Mouse (Mus musculus) ES-E14 (cell line): Measurements from ENCODE around the gene Elk1. TPM values are rescaled to one million over a fixed set of nuclear protein-coding genes. Genes with fewer than 3 reads are reported as not detected.

Experiments used
- DNase-seq: peaks from one replicate; pipeline ENCODE4 v3.0.0-alpha.2; 2013; ENCODE audit warnings: low read depth, low spot score
- H3K27ac ChIP-seq: 2 replicates; pipeline ENCODE4 v1.5.1; 2012; ENCODE audit warnings: low read depth, mild to moderate bottlenecking, low read length, moderate library complexity, mixed read lengths; ENCODE audit not compliant: poor library complexity, insufficient read depth, severe bottlenecking
- H3K36me3 ChIP-seq: 2 replicates; pipeline ENCODE4 v1.6.1; 2012; ENCODE audit warnings: mild to moderate bottlenecking, low read length, moderate library complexity, mixed read lengths; ENCODE audit not compliant: control insufficient read depth, poor library complexity, insufficient read depth, severe bottlenecking
- H3K4me1 ChIP-seq, 2 experiments: fragments of 150-350 bp in 1 of 2; sonication (generic) in 1 of 2; 2 replicates each; pipeline ENCODE4 v1.6.1; 2012; ENCODE audit warnings: low read length in 2 of 2, mild to moderate bottlenecking in 1 of 2, mixed read lengths in 1 of 2; ENCODE audit not compliant: control insufficient read depth in 2 of 2, insufficient read depth in 2 of 2, poor library complexity in 1 of 2
- H3K4me3 ChIP-seq, 2 experiments: fragments of 150-350 bp in 1 of 2; sonication (generic) in 1 of 2; 2 replicates each; pipeline ENCODE4 v1.5.1; 2012; ENCODE audit warnings: low read length in 2 of 2, low read depth in 1 of 2, mild to moderate bottlenecking in 1 of 2, mixed read lengths in 1 of 2; ENCODE audit not compliant: insufficient read depth in 1 of 2, poor library complexity in 1 of 2, severe bottlenecking in 1 of 2
- H3K9ac ChIP-seq: 2 replicates; pipeline ENCODE4 v1.6.1; 2012; ENCODE audit warnings: low read depth, mild to moderate bottlenecking, low read length, mixed read lengths; ENCODE audit not compliant: poor library complexity, insufficient read depth, severe bottlenecking
- H3K9me3 ChIP-seq: fragments of 150-350 bp; sonication (generic); 2 replicates; pipeline ENCODE4 v1.6.1; 2012; ENCODE audit warnings: low read depth, mild to moderate bottlenecking, low read length; ENCODE audit not compliant: control insufficient read depth, insufficient read depth
- CHD2 ChIP-seq: IDR thresholded peaks from 2 replicates; pipeline ENCODE4 v1.6.1; 2014; ENCODE audit warnings: mild to moderate bottlenecking, low read depth, low read length, inconsistent platforms
- HCFC1 ChIP-seq: IDR thresholded peaks from 2 replicates; pipeline ENCODE4 v1.6.1; 2012; ENCODE audit warnings: low read length, inconsistent platforms, borderline replicate concordance; ENCODE audit not compliant: insufficient read depth
- MAFK ChIP-seq: IDR thresholded peaks from 2 replicates; pipeline ENCODE4 v1.6.1; 2014; ENCODE audit warnings: mild to moderate bottlenecking, low read depth, low read length, inconsistent platforms; ENCODE audit not compliant: insufficient read depth
- ZC3H11A ChIP-seq: IDR thresholded peaks from 2 replicates; pipeline ENCODE4 v1.6.1; 2012; ENCODE audit warnings: low read depth, mild to moderate bottlenecking, inconsistent platforms, low read length, borderline replicate concordance
- ZNF384 ChIP-seq: IDR thresholded peaks from 2 replicates; pipeline ENCODE4 v1.6.1; 2012; ENCODE audit warnings: low read depth, low read length, inconsistent platforms
- in situ Hi-C, 2 experiments: fragments of 600-800 bp; cut with MboI; formaldehyde crosslinking; loops; one replicate each; pipeline ENCODE4 v1.15.1; 2025; ENCODE audit warnings: low sequenced_read_pairs in 2 of 2, inconsistent platforms in 1 of 2; ENCODE audit not compliant: unreplicated experiment in 2 of 2
- total RNA-seq: library from RNA; depleted of rRNA; stranded (reverse); fragments of 300-350 nt; gene quantifications from 2 replicates; pipeline ENCODE4 v1.2.3, GENCODE M21; 2012

The Elk1 gene
- total RNA-seq, 1 experiment: 8.4 TPM

DNA sequence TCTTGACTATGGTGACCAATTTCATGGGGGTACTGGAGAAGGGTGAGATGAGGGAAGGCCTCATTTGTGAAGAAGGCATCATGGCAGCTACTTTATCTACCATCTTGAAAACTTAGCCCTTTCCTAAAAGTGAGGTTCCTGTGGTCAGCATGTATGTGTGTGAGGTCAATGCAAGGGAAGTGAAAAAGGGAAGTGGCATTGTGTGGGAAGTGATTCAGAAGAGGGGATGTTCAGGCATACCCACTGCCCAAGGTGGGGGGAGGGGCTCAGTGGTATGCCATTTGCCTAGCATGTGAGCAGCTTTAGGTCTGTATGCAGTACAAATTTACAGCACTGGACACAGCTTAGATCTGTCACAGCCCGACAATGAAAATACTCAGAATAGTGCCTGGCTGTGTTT lies 18.4 kb downstream of the Elk1 start:
- H3K36me3 ChIP-seq: peaks cover 8% of the 10 kb centered on the region
- TF ChIP-seq HCFC1 (no peak), ZC3H11A (no peak), MAFK (no peak)
- in situ Hi-C loops: no loop called here

DNA sequence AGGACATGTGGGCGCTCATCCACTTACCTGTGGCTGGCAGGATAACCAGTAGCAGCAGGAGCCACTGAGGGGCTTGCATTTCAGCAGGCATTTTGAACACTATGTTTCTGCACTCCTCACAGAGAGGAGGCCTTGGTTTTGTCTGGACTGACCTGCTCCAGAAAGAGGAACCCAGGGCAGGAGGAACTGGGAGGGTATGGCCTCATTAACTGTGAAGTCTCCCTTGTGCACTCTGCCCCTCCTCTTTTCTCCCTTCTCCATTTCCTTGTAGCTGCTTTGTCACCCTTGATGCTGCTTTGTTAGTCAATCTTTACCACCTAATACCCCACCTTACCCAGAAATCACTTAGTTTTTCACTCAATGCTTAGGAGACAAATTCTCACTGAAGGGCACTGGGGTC lies 19.0 kb downstream of the Elk1 start, which contains the start of gene Cfp:
Cfp (minus strand) TSS at position 192 of the 400 bp plus-strand sequence.
- no peak for DNase-seq
- H3K4me1 ChIP-seq: peaks cover 2 to 6% of the 10 kb centered on the region in 2 experiments; a peak in 2 of 4 replicates
- H3K9ac ChIP-seq: no peak within 1 kb of the TSS
- no peak for TF ChIP-seq CHD2
- TF ChIP-seq ZC3H11A: no peak
- no peak for TF ChIP-seq ZNF384
- no peak for TF ChIP-seq MAFK
- no peak for TF ChIP-seq HCFC1
- in situ Hi-C loops: no loop called here
- H3K4me3 ChIP-seq: no peak within 1 kb of the TSS
- H3K9me3 ChIP-seq: no peaks in the 10 kb centered on the region
- H3K36me3 ChIP-seq: peaks cover 8% of the 10 kb centered on the region
- 0 out of 2 replicates have a peak within 1 kb of the TSS, but pooled peaks have one; percentile 28 for H3K27ac ChIP-seq

More for the DNA sequence above, 18.4 kb downstream of the Elk1 start:
- no peaks in the 10 kb centered on the region for H3K9me3 ChIP-seq
- no peak for DNase-seq
- H3K27ac ChIP-seq: no peak overlapping the region
- H3K4me1 ChIP-seq: peaks cover 2 to 6% of the 10 kb centered on the region in 2 experiments; a peak in 2 of 4 replicates
- no peak overlapping the region for H3K4me3 ChIP-seq
- no peak overlapping the region for H3K9ac ChIP-seq

- Histone ChIP-seq H3K4me3 (no peak overlapping the region), H3K9ac (no peak overlapping the region), H3K36me3 (peaks cover 6% of the 10 kb centered on the region), H3K9me3 (no peaks in the 10 kb centered on the region), H3K4me1 (peaks cover 2% of the 10 kb centered on the region in 2 experiments; a peak in 1 of 4 replicates), H3K27ac (no peak overlapping the region)
- no peak for DNase-seq
- in situ Hi-C loops: no loop called here
- TF ChIP-seq ZC3H11A (no peak), ZNF384 (no peak), CHD2 (no peak), HCFC1 (no peak), MAFK (no peak)
These were observed 20.5 kb downstream of the Elk1 start for GRCm38 (mm10) chrX:20929859-20930258.

DNA sequence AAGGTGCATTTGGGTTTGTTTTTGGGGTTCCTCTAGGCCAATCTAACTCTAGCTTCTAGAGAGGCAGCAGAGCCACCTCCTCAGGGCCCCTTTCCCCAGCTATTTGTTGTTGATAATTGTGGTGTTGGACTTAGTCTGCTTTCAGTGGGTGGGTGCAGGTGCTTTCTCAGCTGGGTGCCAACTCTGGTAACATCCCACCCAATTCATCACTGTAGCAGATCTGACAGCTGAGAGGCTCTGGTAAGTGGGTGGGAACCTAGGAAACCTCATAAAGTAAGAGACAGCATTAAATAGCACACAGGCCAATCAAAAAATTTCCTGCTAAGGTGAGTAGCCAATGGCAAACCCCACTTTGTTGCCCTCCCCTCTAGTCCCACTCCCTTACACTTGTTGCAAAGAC lies 25.4 kb downstream of the Elk1 start:
- peaks cover 6% of the 10 kb centered on the region for H3K36me3 ChIP-seq
- H3K4me1 ChIP-seq: no peaks in the 10 kb centered on the region
- no peak for DNase-seq
- H3K9me3 ChIP-seq: no peaks in the 10 kb centered on the region
- TF ChIP-seq ZNF384: no peak
- no peak for TF ChIP-seq MAFK
- no peak for TF ChIP-seq ZC3H11A
- TF ChIP-seq HCFC1: no peak
- TF ChIP-seq CHD2: no peak
- in situ Hi-C loops: no loop called here
- H3K4me3 ChIP-seq: no peak overlapping the region
- H3K27ac ChIP-seq: no peak overlapping the region
- no peak overlapping the region for H3K9ac ChIP-seq

GRCm38 (mm10) chrX:20923506-20923905 lies 26.9 kb downstream of the Elk1 start:
- H3K9me3 ChIP-seq: no peaks in the 10 kb centered on the region
- TF ChIP-seq CHD2 (no peak), ZC3H11A (no peak), HCFC1 (no peak), MAFK (no peak), ZNF384 (no peak)
- H3K27ac ChIP-seq: no peak overlapping the region
- H3K9ac ChIP-seq: no peak overlapping the region
- no peak overlapping the region for H3K4me3 ChIP-seq
- H3K4me1 ChIP-seq: no peaks in the 10 kb centered on the region
- DNase-seq: no peak
- H3K36me3 ChIP-seq: peaks cover 6% of the 10 kb centered on the region
- in situ Hi-C loops: no loop called here
